Mouse (Mus musculus): ENCODE results near the gene Mest.

The Mest gene

DNA sequence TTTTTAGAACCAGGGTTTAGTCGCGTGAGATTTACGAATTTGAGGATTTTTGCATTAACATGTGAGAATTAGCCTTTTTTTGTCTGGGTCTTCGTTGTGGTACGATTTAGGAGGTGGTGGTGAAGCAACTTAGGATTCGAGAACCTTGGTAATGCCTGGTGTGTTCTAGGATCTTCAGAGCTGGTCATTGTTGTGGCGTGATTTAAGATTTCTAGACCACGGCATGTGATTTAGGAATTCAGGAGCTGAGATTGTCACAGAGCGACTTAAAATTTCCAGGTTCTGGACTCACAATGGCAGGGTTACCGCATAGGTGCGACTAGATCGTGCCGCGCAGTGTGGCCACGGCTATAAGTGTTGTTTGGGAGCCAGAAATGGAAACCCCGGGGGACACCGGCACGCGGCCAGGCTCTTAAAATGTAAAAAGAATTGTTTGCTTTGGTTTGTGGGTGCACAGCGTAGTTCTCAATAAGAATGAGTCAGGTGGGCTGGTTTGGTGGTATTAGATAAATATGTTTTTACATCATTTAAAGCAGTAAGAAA lies 15.2 kb downstream of the Mest start:
- no peak for DNase-seq (ENCODE audit: low spot score in 2 of 2)

DNA sequence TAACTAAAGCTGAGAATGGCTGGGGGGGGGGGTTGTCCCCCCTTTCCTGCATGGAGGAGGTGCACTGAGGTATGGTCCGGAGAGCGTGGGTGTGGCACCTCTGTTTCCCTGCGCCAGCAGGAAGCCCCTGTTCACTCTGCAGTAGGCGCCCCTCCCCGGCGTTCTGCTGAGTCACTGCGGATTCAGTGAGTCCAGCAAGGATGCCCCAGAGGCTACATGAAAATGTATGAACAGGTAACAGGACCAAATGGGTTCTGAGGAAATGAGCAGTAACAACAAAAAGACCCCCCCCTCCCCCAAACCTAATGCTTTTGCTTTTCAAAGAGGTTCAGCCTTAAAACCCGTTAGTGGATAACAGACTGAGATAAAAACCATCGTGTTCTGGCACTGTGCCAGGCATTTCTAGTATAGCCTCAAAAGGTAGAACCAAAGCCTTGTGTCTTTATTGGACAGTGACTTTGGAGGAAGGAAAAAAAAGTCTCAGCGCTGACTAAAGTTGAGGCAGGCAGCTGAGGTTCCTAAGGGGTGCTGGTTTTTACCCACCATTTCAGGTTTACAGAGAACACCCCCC lies 15.9 kb downstream of the Mest start:
- DNase-seq (ENCODE audit: low spot score in 2 of 2): no peak

DNA sequence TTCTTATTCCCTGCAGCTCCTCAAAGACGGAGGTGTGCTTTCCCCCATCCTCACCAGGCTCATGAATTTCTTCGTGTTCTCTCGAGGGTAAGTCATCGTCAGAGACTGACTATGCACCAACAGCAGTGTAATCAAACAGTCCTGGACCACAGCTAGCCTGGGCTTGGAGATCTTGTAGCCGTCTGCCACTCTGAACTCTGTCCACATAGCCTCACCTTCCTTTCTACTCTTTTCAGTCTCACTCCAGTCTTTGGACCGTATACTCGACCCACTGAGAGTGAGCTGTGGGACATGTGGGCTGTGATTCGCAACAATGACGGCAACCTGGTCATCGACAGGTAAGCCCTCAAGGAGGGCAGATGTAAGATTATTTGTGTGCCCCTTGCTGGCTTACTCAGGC lies 21.5 kb downstream of the Mest start:
- DNase-seq (ENCODE audit: low spot score in 2 of 2): no peak

DNA sequence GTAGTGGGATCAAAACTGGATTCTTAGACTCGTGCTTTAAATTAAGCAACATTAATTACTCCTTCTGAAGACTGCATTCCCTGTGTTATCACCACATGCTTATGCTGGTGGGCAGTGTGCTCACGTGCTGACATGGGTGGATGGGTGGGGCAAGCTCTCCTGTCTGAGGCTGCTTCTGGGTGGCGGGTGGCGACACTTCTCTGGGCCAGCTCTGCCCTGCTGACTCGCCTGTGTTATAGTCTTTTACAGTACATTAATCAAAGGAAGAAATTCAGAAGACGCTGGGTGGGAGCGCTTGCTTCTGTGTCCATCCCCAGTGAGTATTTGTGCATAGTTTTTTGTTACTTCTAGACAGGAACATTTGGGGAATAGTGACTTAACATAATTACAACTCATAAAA lies 22.2 kb downstream of the Mest start:
- no peak for DNase-seq (ENCODE audit: low spot score in 2 of 2)

DNA sequence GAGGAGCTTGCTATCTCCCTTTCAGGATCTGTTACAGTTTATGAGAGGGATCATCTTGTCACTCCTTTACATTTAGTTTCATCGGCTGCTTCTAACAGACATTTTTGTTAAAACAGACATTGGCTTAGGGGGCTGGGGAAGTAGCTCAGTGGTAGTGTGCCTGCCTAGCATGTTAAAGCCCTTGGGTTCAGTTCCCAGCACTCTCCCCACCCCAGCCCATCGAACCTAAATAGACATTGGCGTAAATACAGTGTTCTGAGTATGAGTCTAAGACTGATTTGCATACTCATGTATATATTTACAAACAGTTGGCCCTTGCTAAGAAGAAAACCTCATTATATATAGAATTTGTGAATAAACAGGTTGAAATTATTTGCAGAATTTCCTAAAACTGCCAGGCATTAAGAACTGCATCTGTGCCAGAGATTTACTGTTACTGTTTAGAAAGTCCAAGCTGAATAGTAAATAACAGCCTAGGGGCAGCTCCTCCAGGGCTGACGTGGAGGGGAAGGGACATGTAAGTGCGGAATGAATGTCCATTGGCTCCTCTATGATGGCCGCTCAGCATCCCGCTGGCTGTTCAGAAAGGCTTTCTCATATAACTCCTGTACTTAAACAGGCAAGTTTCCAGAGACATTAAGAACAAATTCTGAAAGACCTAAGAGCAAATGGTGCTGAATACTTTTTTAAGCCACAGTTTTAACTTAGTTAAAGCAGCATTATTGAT lies 24.4 kb downstream of the Mest start:
- no peak for DNase-seq (ENCODE audit: low spot score in 2 of 2)

DNA sequence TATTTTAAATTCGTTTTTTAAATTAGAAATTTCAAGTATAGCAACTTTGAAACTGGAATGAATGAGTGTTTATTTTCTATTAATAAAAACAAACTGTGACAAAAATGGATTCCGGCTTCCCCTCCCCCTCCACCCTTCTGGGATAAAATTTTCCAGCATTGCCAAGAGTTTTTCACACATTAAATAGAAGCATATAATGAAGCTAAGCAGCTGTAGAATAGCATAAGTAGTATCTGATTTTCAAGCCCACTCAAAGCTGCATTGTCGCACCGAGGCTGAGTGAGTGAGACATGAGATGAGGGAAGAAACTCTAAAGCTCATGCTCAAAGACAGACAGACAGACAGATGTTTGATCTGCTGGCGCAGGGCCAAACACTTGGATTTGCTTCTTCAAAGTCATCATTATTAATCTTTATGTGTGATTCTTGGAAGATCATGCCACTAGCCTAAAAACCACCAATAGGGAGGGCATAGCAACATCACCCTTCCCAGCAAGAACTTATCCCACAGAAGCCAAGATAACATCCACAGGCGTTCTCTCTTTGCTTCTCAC lies 25.1 kb downstream of the Mest start:
- DNase-seq (ENCODE audit: low spot score in 2 of 2): no peak

DNA sequence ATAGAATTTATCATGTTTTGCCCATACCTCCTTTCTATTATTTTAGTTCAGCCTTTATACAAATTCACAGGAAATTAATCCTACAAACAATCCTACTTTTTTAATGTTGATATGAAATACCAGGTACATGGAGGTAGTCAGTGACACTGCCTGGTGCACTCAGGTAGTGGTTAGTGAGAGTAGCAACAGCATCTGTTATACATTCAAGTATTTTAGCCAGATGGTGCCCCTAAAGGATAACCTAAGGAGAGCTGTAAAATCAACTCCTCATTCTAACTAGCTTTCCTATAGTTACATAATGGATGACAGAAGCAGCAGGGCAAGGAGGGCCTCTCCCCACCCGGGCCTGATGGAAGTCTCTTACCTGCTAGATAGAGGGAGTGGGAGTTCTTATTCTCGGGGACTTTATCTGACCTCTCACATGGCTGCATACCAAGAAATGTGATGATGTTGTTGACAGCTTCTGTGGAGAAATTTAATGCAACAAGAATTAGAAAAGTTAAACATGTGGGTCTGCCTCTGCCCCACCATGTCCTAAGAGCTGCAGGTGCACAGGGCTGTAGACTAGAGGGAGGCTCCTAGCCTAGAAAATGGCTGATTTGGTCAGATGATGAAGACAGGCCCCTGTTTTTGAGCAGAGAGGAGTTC lies 25.8 kb downstream of the Mest start:
- no peak for DNase-seq (ENCODE audit: low spot score in 2 of 2)

DNA sequence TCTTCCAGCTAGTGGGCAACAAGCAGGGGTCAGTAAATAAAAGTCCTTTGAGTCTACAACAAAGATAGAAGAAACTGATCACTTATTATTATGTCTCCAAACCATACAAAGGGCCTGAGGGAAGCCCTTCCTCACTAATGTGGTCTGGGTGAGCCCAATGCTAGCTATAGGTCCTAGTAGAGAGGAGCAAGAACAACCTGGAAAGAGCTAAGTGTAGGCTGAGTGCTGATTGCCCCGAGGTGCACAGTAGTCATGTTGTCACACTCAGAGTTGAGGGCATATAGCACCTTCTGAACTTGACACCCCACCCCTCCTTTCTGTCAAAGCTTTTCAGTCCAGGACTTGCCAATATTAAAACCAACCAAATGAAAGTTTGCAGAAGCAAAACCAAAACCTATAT lies 26.5 kb downstream of the Mest start:
- DNase-seq (ENCODE audit: low spot score in 2 of 2): no peak

DNA sequence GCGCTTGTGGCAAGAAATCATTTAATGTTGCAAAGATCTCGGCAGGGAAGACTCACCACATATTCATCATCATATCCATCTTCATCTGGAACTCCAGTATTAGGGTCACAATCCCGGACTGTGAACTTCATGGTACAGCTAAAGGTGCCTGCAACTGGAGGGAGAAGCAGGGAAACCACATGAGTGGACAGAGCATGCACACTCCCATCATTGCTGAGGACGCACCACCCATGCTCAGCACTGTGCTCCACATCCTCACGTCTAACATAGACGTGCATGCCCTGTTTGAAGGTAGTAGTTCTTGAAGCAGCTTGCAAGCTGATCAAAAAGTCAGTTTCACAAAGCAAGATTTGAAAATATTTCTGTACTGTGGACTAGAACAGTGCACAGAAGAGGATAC lies 27.1 kb downstream of the Mest start:
- DNase-seq (ENCODE audit: low spot score in 2 of 2): no peak

DNA sequence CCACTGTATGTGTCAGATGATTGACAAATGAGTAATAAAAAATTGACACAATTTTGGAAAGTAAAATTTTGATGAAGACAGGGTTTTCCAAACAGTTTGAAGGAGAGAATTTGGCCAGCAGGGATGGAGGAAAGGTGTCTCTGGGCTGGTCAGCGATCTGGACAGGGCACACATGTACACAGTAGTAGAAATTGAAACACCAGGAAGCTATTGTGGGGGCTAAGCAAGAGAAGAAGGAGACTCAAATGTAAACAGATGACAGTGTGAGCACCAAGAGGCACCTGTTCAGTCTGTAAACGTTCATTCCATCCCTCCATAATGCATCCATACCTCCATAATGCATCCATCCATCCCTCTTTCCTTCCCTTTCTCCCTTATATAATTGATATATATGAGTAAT lies 27.9 kb downstream of the Mest start:
- no peak for DNase-seq (ENCODE audit: low spot score in 2 of 2)

All from spleen, postnatal 10 days (tissue).